In the genomic region with DNA sequence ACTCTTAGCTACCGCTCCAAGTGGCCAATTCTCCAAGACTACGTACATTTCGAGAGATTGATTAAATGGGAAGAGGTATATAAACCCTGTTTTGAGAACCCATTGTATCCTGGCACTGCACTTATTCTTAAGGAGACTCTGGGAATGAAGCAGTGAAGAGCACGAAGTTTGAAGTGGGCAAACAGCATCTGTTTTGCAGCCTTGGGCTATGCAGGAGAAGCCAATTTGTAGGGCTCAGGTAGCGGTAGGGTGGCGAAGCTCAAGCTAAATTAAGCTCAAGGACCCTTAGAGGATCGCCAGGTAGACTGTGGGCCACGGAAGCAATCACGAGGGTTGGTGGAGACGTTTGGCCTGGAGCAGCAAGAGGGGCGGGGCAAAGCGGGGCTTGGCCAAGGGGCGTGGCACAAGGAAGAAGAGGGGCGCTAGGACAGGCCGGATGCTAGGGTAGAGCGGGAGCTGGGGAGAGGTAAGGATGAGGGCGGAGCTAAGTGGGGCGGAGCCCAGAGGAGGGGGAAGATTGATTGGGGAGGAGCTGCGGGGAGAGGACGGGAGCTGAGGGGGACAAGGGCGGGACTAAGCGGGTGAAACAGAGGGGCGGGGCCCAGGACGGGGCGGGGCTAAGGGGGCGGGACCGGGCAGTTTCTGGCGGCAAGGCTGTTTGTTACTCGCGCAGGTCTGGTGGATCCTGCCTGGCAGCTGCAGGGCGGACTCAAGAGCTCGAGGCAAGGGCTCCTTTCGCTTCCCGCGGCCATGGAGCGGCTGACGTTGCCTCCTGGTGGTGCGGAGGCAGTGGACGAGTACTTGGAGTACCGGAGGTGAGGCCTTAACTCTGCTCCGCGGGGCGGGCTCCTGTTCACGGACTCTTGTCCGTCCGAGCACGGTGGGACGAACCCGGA, we compare ENCODE assay signal across 8 mouse cellular contexts. TPM values are rescaled to one million over a fixed set of nuclear protein-coding genes. Genes with fewer than 3 reads are reported as not detected.
DNase-seq lines count a peak whose midpoint lies in the region; ATAC-seq and TF ChIP-seq lines count a peak whose summit lies in the region.

A gene (plus strand): TSS at position 581 of the 896 bp plus-strand sequence.

- no peak for TF ChIP-seq EP300 in MEL (IDR thresholded peaks at IDR 0.05; ENCODE audit: low read depth in 1 of 2, low read length in 2 of 2)
- TF ChIP-seq EP300 in lung, postnatal 0 days (IDR thresholded peaks at IDR 0.05), result peak; percentile 52

- H3K27me3 ChIP-seq in MEL (ENCODE audit: control insufficient read depth in 1 of 2, insufficient read depth in 2 of 2, low read length in 2 of 2), result no peaks in the 10 kb centered on the region
- no peaks in the 10 kb centered on the region for H3K27me3 ChIP-seq in cerebellum, adult 2 months (ENCODE audit: control insufficient read depth, insufficient read depth, low read length)
- peaks cover 6% of the 10 kb centered on the region; the same call in 1 of the 2 replicates for H3K27me3 ChIP-seq in hindbrain, embryonic 10.5 days (ENCODE audit: insufficient read depth, poor library complexity, severe bottlenecking)
- H3K27me3 ChIP-seq in lung, postnatal 0 days (replicated peaks; ENCODE audit: insufficient read depth, low read length), result no peaks in the 10 kb centered on the region

- 3% methylated on average over 47 of the region's 49 CpGs for WGBS in cerebellum, adult 2 months
- WGBS in hindbrain, embryonic 10.5 days, result 4% methylated on average over 49 of the region's 49 CpGs
- 3% methylated on average over 37 of the region's 49 CpGs for WGBS in lung, postnatal 0 days

- H3K9ac ChIP-seq in MEL (ENCODE audit: control insufficient read depth, low read depth, low read length, poor library complexity, severe bottlenecking), result peak within 1 kb of the TSS; percentile 36
- peak within 1 kb of the TSS; percentile 66 for H3K9ac ChIP-seq in lung, postnatal 0 days (replicated peaks; ENCODE audit: low read depth)

- no peak for TF ChIP-seq POLR2A in MEL (IDR thresholded peaks at IDR 0.05; ENCODE audit: control insufficient read depth in 1 of 2, insufficient read depth in 1 of 2, low read depth in 1 of 2, low read length in 2 of 2, poor library complexity in 1 of 2)
- no peak for TF ChIP-seq POLR2A in cerebellum, adult 2 months (IDR thresholded peaks at IDR 0.05; ENCODE audit: borderline replicate concordance, insufficient read depth, low read length)

- TF ChIP-seq RAD21 in MEL (IDR thresholded peaks at IDR 0.05; ENCODE audit: low read depth, low read length), result no peak

- no peaks in the 10 kb centered on the region for H3K9me3 ChIP-seq in MEL (replicated peaks; ENCODE audit: insufficient read depth, low read length)
- no peaks in the 10 kb centered on the region for H3K9me3 ChIP-seq in hindbrain, embryonic 10.5 days
- H3K9me3 ChIP-seq in lung, postnatal 0 days (ENCODE audit: low read length), result no peaks in the 10 kb centered on the region

- peak; percentile 96 for ATAC-seq in lung, postnatal 0 days

- no peaks in the 10 kb centered on the region for H3K79me2 ChIP-seq in MEL (ENCODE audit: control insufficient read depth, insufficient read depth, low read length, poor library complexity)

- H3K4me3 ChIP-seq in MEL (ENCODE audit: control insufficient read depth in 1 of 2, insufficient read depth in 1 of 2, low read depth in 2 of 2, low read length in 2 of 2), result peak within 1 kb of the TSS in 1 of 2 experiments; percentile 27; a peak in 2 of 4 replicates
- peak within 1 kb of the TSS; percentile 69 for H3K4me3 ChIP-seq in cerebellum, adult 2 months (replicated peaks; ENCODE audit: insufficient read depth, low read depth, low read length)
- H3K4me3 ChIP-seq in hindbrain, embryonic 10.5 days, result peak within 1 kb of the TSS; percentile 66
- H3K4me3 ChIP-seq in lung, postnatal 0 days (ENCODE audit: low read depth, low read length), result peak within 1 kb of the TSS; percentile 59

- peak; percentile 67 for DNase-seq in MEL (ENCODE audit: low read depth, low spot score)
- DNase-seq in cerebellum, adult 2 months, result peak; percentile 76 to 77
- peak; percentile 92 for DNase-seq in forelimb bud, embryonic 11.5 days (ENCODE audit: low read depth, low spot score)
- DNase-seq in hindbrain, embryonic 10.5 days (ENCODE audit: low spot score), result peak; percentile 96
- peak; percentile 82 for DNase-seq in layer of hippocampus, adult 9-11 months
- DNase-seq in lung, postnatal 0 days (ENCODE audit: low spot score), result peak; percentile 99
- DNase-seq in ovary, postnatal 14 days (ENCODE audit: low spot score), result peak; percentile 68
- DNase-seq in thymus, postnatal 14 days, result peak; percentile 98

- no peak within 1 kb of the TSS for H3K27ac ChIP-seq in MEL (ENCODE audit: control insufficient read depth, low read depth, low read length)
- no peak within 1 kb of the TSS for H3K27ac ChIP-seq in cerebellum, adult 2 months (ENCODE audit: insufficient read depth, low read length)
- H3K27ac ChIP-seq in hindbrain, embryonic 10.5 days, result peak within 1 kb of the TSS; percentile 88
- peak within 1 kb of the TSS; percentile 87 for H3K27ac ChIP-seq in lung, postnatal 0 days (ENCODE audit: low read length)

- no peaks in the 10 kb centered on the region; a peak in 1 of 4 replicates for H3K36me3 ChIP-seq in MEL (ENCODE audit: control insufficient read depth in 1 of 2, insufficient read depth in 2 of 2, low read length in 2 of 2)
- H3K36me3 ChIP-seq in hindbrain, embryonic 10.5 days, result no peaks in the 10 kb centered on the region
- H3K36me3 ChIP-seq in lung, postnatal 0 days (ENCODE audit: insufficient read depth, low read length), result no peaks in the 10 kb centered on the region

- TF ChIP-seq CTCF in MEL (IDR thresholded peaks at IDR 0.05 in 2 of 3, conservative IDR thresholded peaks at IDR 0.05 in 1 of 3; ENCODE audit: control insufficient read depth in 1 of 3, insufficient read depth in 1 of 3, low read depth in 2 of 3, low read length in 3 of 3, poor library complexity in 1 of 3, severe bottlenecking in 1 of 3), result no peak
- no peak; the same call in 1 of the 2 replicates for TF ChIP-seq CTCF in cerebellum, adult 2 months (IDR thresholded peaks at IDR 0.05; ENCODE audit: borderline replicate concordance, insufficient read depth, low read depth, low read length)
- TF ChIP-seq CTCF in lung, postnatal 0 days (IDR thresholded peaks at IDR 0.05), result peak; percentile 67

- peak within 1 kb of the TSS; percentile 71 for H3K4me2 ChIP-seq in lung, postnatal 0 days (replicated peaks; ENCODE audit: low read depth, low read length)

- H3K4me1 ChIP-seq in MEL (ENCODE audit: control insufficient read depth in 1 of 2, insufficient read depth in 2 of 2, low read length in 2 of 2), result no peaks in the 10 kb centered on the region; a peak in 1 of 4 replicates
- H3K4me1 ChIP-seq in cerebellum, adult 2 months (ENCODE audit: control insufficient read depth, insufficient read depth, low read length), result no peaks in the 10 kb centered on the region
- peaks cover 19% of the 10 kb centered on the region; the same call in 1 of the 2 replicates for H3K4me1 ChIP-seq in hindbrain, embryonic 10.5 days (replicated peaks)
- H3K4me1 ChIP-seq in lung, postnatal 0 days (ENCODE audit: insufficient read depth, low read depth, low read length), result peaks cover 6% of the 10 kb centered on the region; the same call in 1 of the 2 replicates

TF ChIP-seq in MEL, 35 proteins besides CTCF, POLR2A, EP300 and RAD21:
- TF ChIP-seq NRF1 (IDR thresholded peaks at IDR 0.05; ENCODE audit: insufficient read depth, low read depth, low read length, poor library complexity, severe bottlenecking) (peak; percentile 30; the same call in 1 of the 2 replicates), BHLHE40 (IDR thresholded peaks at IDR 0.05; ENCODE audit: borderline replicate concordance, low read depth, low read length) (no peak)

RNA-seq across cellular contexts. Expression of the gene that starts here (rescaled TPM):
- total RNA-seq in MEL (2012; rRNA removed), result not detected in 2 replicates
- polyA plus RNA-seq in MEL (2012; ENCODE audit: insufficient read depth in 1 of 2, insufficient read length in 2 of 2, low read depth in 1 of 2, low replicate concordance in 2 of 2, missing spikeins in 1 of 2), result under 1 TPM in 1 of 2 experiments, not detected in 1; 0.08 TPM
- polyA plus RNA-seq in cerebellum, adult 2 months (2012; rRNA removed), result 1.2 and 1.7 TPM in 2 replicates
- polyA plus RNA-seq in hindbrain, embryonic 10.5 days (2016; fragmentation: Nextera tagmentation; extraction: Ambion mirVana), result 5.2 and 6.4 TPM in 2 replicates
- 17.0 and 20.5 TPM in 2 replicates for polyA plus RNA-seq in lung, postnatal 0 days (2015; fragmentation: Nextera tagmentation; extraction: Ambion mirVana)

Comparison
In these comparisons a context has a peak if more than half of its experiments do, and no peak if none do; other contexts are left out.
1. Peak in DNase-seq and H3K9ac ChIP-seq in MEL; RNA of the gene not detected or under 1 TPM.
2. H3K27ac ChIP-seq: peak in hindbrain, embryonic 10.5 days (single experiment) and lung, postnatal 0 days (single experiment); none in MEL (single experiment) and cerebellum, adult 2 months (single experiment).
3. Peak in every context shown above with its lines, with median percentiles within 50 percentile points of each other: DNase-seq.